In genomic region chr19:60890391-60891122, GRCm38 (mm10) we compare ENCODE assay signal across 8 mouse cellular contexts. TPM values are rescaled to one million over a fixed set of nuclear protein-coding genes. Genes with fewer than 3 reads are reported as not detected.
A peak's percentile ranks its signal among the peaks of the same experiment; 100 is the strongest.
DNase-seq lines count a peak whose midpoint lies in the region; ATAC-seq and TF ChIP-seq lines count a peak whose summit lies in the region.

No protein-coding gene starts in this region.

- peak overlapping the region; percentile 98 for H3K4me3 ChIP-seq in E14TG2a.4 (replicated peaks; ENCODE audit: low read length)
- H3K4me3 ChIP-seq in cortical plate, adult 2 months (ENCODE audit: insufficient read depth, low read length): peak overlapping the region; percentile 80
- H3K4me3 ChIP-seq in gastrocnemius, adult 2 months: peak overlapping the region; percentile 99
- H3K4me3 ChIP-seq in intestine, postnatal 0 days (ENCODE audit: low read depth, low read length): peak overlapping the region; percentile 84
- peak overlapping the region; percentile 86 for H3K4me3 ChIP-seq in midbrain, embryonic 13.5 days (replicated peaks)

- H3K9me3 ChIP-seq in E14TG2a.4 (ENCODE audit: low read length): no peaks in the 10 kb centered on the region
- no peaks in the 10 kb centered on the region for H3K9me3 ChIP-seq in intestine, postnatal 0 days (ENCODE audit: control insufficient read depth)
- H3K9me3 ChIP-seq in midbrain, embryonic 13.5 days: no peaks in the 10 kb centered on the region

- peak overlapping the region; percentile 53 for H3K9ac ChIP-seq in intestine, postnatal 0 days (ENCODE audit: low read depth, low read length)
- peak overlapping the region; percentile 88 for H3K9ac ChIP-seq in midbrain, embryonic 13.5 days (replicated peaks)

- H3K27ac ChIP-seq in cortical plate, adult 2 months (ENCODE audit: insufficient read depth, low read length): peak overlapping the region; percentile 26; the same call in 1 of the 2 replicates
- peak overlapping the region; percentile 96 for H3K27ac ChIP-seq in gastrocnemius, adult 2 months
- H3K27ac ChIP-seq in intestine, postnatal 0 days (ENCODE audit: low read depth, low read length): peak overlapping the region; percentile 46; the same call in 1 of the 2 replicates
- H3K27ac ChIP-seq in midbrain, embryonic 13.5 days: peak overlapping the region; percentile 96

- ATAC-seq in intestine, postnatal 0 days: no peak
- ATAC-seq in midbrain, embryonic 13.5 days: peak; percentile 80
- no peak; the same call in none of the 2 replicates for ATAC-seq in granulocyte monocyte progenitor cell, adult 5-6 weeks (replicated peaks; ENCODE audit: poor library complexity, severe bottlenecking)

- DNase-seq in kidney, adult 9 months: peak; percentile 36
- DNase-seq in kidney, postnatal 36 days: no peak
- no peak for DNase-seq in gastrocnemius, adult 2 months

- peaks cover 16% of the 10 kb centered on the region for H3K27me3 ChIP-seq in E14TG2a.4 (ENCODE audit: insufficient read depth, low read length)
- H3K27me3 ChIP-seq in intestine, postnatal 0 days (replicated peaks; ENCODE audit: control insufficient read depth, insufficient read depth, low read length): no peaks in the 10 kb centered on the region
- no peaks in the 10 kb centered on the region for H3K27me3 ChIP-seq in midbrain, embryonic 13.5 days

- WGBS in intestine, postnatal 0 days: under 1% methylated on average over 40 of the region's 41 CpGs
- WGBS in midbrain, embryonic 13.5 days: under 1% methylated on average over 39 of the region's 41 CpGs

- TF ChIP-seq POLR2A in cortical plate, adult 2 months (IDR thresholded peaks at IDR 0.05; ENCODE audit: extremely low read depth, insufficient read depth, low read length): 0 out of 2 replicates have a peak, but pooled peaks have one; percentile 3

- TF ChIP-seq CTCF in E14TG2a.4 (conservative IDR thresholded peaks at IDR 0.05; ENCODE audit: low read length): no peak
- no peak for TF ChIP-seq CTCF in cortical plate, adult 2 months (IDR thresholded peaks at IDR 0.05; ENCODE audit: extremely low read depth, insufficient read depth, low read length)
- TF ChIP-seq CTCF in gastrocnemius, adult 2 months (IDR thresholded peaks at IDR 0.05): no peak
- no peak for TF ChIP-seq CTCF in intestine, postnatal 0 days (IDR thresholded peaks at IDR 0.05; ENCODE audit: low read depth)

- H3K36me3 ChIP-seq in E14TG2a.4 (ENCODE audit: insufficient read depth, low read length): no peaks in the 10 kb centered on the region
- H3K36me3 ChIP-seq in intestine, postnatal 0 days (ENCODE audit: control insufficient read depth, insufficient read depth): no peaks in the 10 kb centered on the region
- H3K36me3 ChIP-seq in midbrain, embryonic 13.5 days: no peaks in the 10 kb centered on the region

- H3K4me1 ChIP-seq in E14TG2a.4 (replicated peaks; ENCODE audit: low read depth, low read length): peaks cover 22% of the 10 kb centered on the region
- H3K4me1 ChIP-seq in cortical plate, adult 2 months (ENCODE audit: control insufficient read depth, insufficient read depth, low read length): no peaks in the 10 kb centered on the region; the same call in 1 of the 2 replicates
- H3K4me1 ChIP-seq in intestine, postnatal 0 days (replicated peaks; ENCODE audit: control insufficient read depth, insufficient read depth, low read length): 0 out of 2 replicates have a peak, but pooled peaks cover 2% of the 10 kb centered on the region
- H3K4me1 ChIP-seq in midbrain, embryonic 13.5 days (replicated peaks): peaks cover 23% of the 10 kb centered on the region

- peak overlapping the region; percentile 92 for H3K4me2 ChIP-seq in intestine, postnatal 0 days (replicated peaks; ENCODE audit: low read depth)
- peak overlapping the region; percentile 61 for H3K4me2 ChIP-seq in midbrain, embryonic 13.5 days (replicated peaks)

- intact Hi-C loops in gastrocnemius, adult 2 months (cut with DNase I): loop anchor here (5.0 kb wide), 2 partner anchors 53 to 172 kb away; no protein-coding TSS in a partner anchor

RNA-seq across cellular contexts. Expression of gene Grk5, which starts 1.0 kb away (rescaled TPM):
- 5.8 TPM in 2 replicates for polyA plus RNA-seq in cortical plate, adult 2 months (2012; rRNA removed)
- total RNA-seq in gastrocnemius, adult 2 months (2021): 1 to 10 TPM; 3.9 to 5.4 TPM
- polyA plus RNA-seq in intestine, postnatal 0 days (2015; fragmentation: Nextera tagmentation; extraction: Ambion mirVana): 1.1 and 1.2 TPM in 2 replicates
- 2.7 and 3.1 TPM in 2 replicates for polyA plus RNA-seq in midbrain, embryonic 13.5 days (2015; fragmentation: Nextera tagmentation; extraction: Ambion mirVana)
- total RNA-seq in granulocyte monocyte progenitor cell, adult 5-6 weeks (2014; fragmentation: Nextera tagmentation): 0.52 and 4.0 TPM in 2 replicates
- 0.65 and 1.1 TPM in 2 replicates for total RNA-seq in granulocyte monocyte progenitor cell, adult 5-6 weeks (2017)

RNA-seq across cellular contexts. Expression of gene Prdx3, which starts 16.2 kb away (rescaled TPM):
- polyA plus RNA-seq in cortical plate, adult 2 months (2012; rRNA removed): 91.6 and 101 TPM in 2 replicates
- total RNA-seq in gastrocnemius, adult 2 months (2021): 100 to 1,000 TPM; 207 to 240 TPM
- polyA plus RNA-seq in intestine, postnatal 0 days (2015; fragmentation: Nextera tagmentation; extraction: Ambion mirVana): 113 and 119 TPM in 2 replicates
- 88.2 and 95.2 TPM in 2 replicates for polyA plus RNA-seq in midbrain, embryonic 13.5 days (2015; fragmentation: Nextera tagmentation; extraction: Ambion mirVana)
- 98.9 and 99.6 TPM in 2 replicates for total RNA-seq in granulocyte monocyte progenitor cell, adult 5-6 weeks (2014; fragmentation: Nextera tagmentation)
- total RNA-seq in granulocyte monocyte progenitor cell, adult 5-6 weeks (2017): 89.8 and 96.0 TPM in 2 replicates

RNA-seq across cellular contexts. Expression of gene Sfxn4, which starts 29.3 kb away (rescaled TPM):
- 20.1 and 22.0 TPM in 2 replicates for polyA plus RNA-seq in cortical plate, adult 2 months (2012; rRNA removed)
- 1 to 10 TPM; 1.6 to 4.2 TPM for total RNA-seq in gastrocnemius, adult 2 months (2021)
- polyA plus RNA-seq in intestine, postnatal 0 days (2015; fragmentation: Nextera tagmentation; extraction: Ambion mirVana): 1.6 and 2.0 TPM in 2 replicates
- polyA plus RNA-seq in midbrain, embryonic 13.5 days (2015; fragmentation: Nextera tagmentation; extraction: Ambion mirVana): 12.6 and 14.4 TPM in 2 replicates
- 2.6 and 4.4 TPM in 2 replicates for total RNA-seq in granulocyte monocyte progenitor cell, adult 5-6 weeks (2014; fragmentation: Nextera tagmentation)
- 2.6 and 2.8 TPM in 2 replicates for total RNA-seq in granulocyte monocyte progenitor cell, adult 5-6 weeks (2017)

Comparison
In these comparisons a context has a peak if more than half of its experiments do, and no peak if none do; other contexts are left out.
1. H3K27ac ChIP-seq: peak in every context shown above with its lines; median percentile 96 in gastrocnemius, adult 2 months; 96 in midbrain, embryonic 13.5 days; 46 in intestine, postnatal 0 days; 26 in cortical plate, adult 2 months.